Mouse (Mus musculus): Measurements from ENCODE around the gene Camkk2. TPM values are rescaled to one million over a fixed set of nuclear protein-coding genes. Genes with fewer than 3 reads are reported as not detected.

Gene Camkk2
- polyA plus RNA-seq, 1 experiment from 2014 or later, result 24.3 TPM

- DNase-seq (ENCODE audit: low spot score) (no peak), ATAC-seq (replicated peaks; ENCODE audit: low FRiP score, low TSS enrichment, low read depth) (0 out of 2 replicates have a peak, but pooled peaks have one; percentile 13)
Observed at GRCm38 (mm10) chr5:122764032-122764464, 15.2 kb downstream of the Camkk2 start.

DNA sequence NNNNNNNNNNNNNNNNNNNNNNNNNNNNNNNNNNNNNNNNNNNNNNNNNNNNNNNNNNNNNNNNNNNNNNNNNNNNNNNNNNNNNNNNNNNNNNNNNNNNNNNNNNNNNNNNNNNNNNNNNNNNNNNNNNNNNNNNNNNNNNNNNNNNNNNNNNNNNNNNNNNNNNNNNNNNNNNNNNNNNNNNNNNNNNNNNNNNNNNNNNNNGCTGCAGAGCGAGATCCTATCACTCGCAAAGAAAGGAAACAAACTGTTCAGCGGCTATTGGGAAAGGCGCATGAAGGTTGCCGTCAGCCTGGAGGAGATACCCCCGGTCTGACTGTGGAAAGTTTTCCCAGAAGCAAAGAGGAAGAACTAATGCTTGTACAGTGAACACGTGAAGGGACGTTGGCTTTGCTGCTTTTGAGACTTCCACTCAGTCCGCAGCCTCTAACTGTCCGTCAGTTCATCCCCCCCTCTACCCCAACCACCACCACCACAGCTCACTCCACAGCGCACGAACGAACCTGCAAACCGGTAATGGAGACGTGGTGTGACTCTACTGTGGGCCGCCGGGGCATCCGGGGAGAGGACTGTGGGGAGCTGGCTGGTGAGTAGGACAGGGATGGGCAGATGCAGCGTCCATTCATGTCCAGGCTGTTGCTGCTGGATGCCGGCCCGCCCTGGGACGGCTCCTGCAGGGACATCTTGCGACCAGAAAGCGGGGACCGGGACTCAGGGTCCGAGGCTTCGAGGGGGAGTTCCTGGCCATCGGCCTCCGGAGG lies 15.8 kb downstream of the Camkk2 start:
- DNase-seq (ENCODE audit: low spot score), result no peak
- Histone ChIP-seq H3K4me2 (ENCODE audit: low read length) (no peak overlapping the region), H3K36me3 (ENCODE audit: control insufficient read depth, insufficient read depth, low read length) (peaks cover 8% of the 10 kb centered on the region), H3K27ac (ENCODE audit: low read depth) (no peak overlapping the region), H3K9ac (ENCODE audit: low read length) (no peak overlapping the region), H3K4me1 (replicated peaks; ENCODE audit: control insufficient read depth, insufficient read depth, low read length) (no peaks in the 10 kb centered on the region), H3K9me3 (ENCODE audit: control insufficient read depth, low read length) (no peaks in the 10 kb centered on the region), H3K27me3 (replicated peaks; ENCODE audit: control insufficient read depth, insufficient read depth, low read length) (no peaks in the 10 kb centered on the region), H3K4me3 (ENCODE audit: low read depth, low read length) (no peak overlapping the region)
- ATAC-seq (replicated peaks; ENCODE audit: low FRiP score, low TSS enrichment, low read depth), result 0 out of 2 replicates have a peak, but pooled peaks have one; percentile 44
- WGBS, result 72% methylated on average over 29 of the region's 29 CpGs

More at GRCm38 (mm10) chr5:122764032-122764464, 15.2 kb downstream of the Camkk2 start:
- no peaks in the 10 kb centered on the region for H3K4me1 ChIP-seq (replicated peaks; ENCODE audit: control insufficient read depth, insufficient read depth, low read length)
- H3K27me3 ChIP-seq (replicated peaks; ENCODE audit: control insufficient read depth, insufficient read depth, low read length), result no peaks in the 10 kb centered on the region
- H3K4me3 ChIP-seq (ENCODE audit: low read depth, low read length), result no peak overlapping the region
- 0 out of 2 replicates have a peak, but pooled peaks cover 4% of the 10 kb centered on the region for H3K36me3 ChIP-seq (ENCODE audit: control insufficient read depth, insufficient read depth, low read length)
- no peak overlapping the region for H3K4me2 ChIP-seq (ENCODE audit: low read length)
- H3K27ac ChIP-seq (ENCODE audit: low read depth), result no peak overlapping the region
- no peak overlapping the region for H3K9ac ChIP-seq (ENCODE audit: low read length)
- H3K9me3 ChIP-seq (ENCODE audit: control insufficient read depth, low read length), result no peaks in the 10 kb centered on the region
- WGBS, result 56% methylated on average over 10 of the region's 10 CpGs

GRCm38 (mm10) chr5:122756680-122757079 lies 22.5 kb downstream of the Camkk2 start:
- Histone ChIP-seq H3K36me3 (ENCODE audit: control insufficient read depth, insufficient read depth, low read length) (peaks cover 33% of the 10 kb centered on the region), H3K4me3 (ENCODE audit: low read depth, low read length) (no peak overlapping the region), H3K27me3 (replicated peaks; ENCODE audit: control insufficient read depth, insufficient read depth, low read length) (no peaks in the 10 kb centered on the region), H3K9ac (ENCODE audit: low read length) (no peak overlapping the region), H3K9me3 (ENCODE audit: control insufficient read depth, low read length) (0 out of 2 replicates have a peak, but pooled peaks cover 3% of the 10 kb centered on the region), H3K4me1 (replicated peaks; ENCODE audit: control insufficient read depth, insufficient read depth, low read length) (no peaks in the 10 kb centered on the region), H3K27ac (ENCODE audit: low read depth) (no peak overlapping the region), H3K4me2 (ENCODE audit: low read length) (no peak overlapping the region)
- WGBS, result 89% methylated on average over 7 of the region's 7 CpGs
- no peak for DNase-seq (ENCODE audit: low spot score)
- ATAC-seq (replicated peaks; ENCODE audit: low FRiP score, low TSS enrichment, low read depth), result no peak

DNA sequence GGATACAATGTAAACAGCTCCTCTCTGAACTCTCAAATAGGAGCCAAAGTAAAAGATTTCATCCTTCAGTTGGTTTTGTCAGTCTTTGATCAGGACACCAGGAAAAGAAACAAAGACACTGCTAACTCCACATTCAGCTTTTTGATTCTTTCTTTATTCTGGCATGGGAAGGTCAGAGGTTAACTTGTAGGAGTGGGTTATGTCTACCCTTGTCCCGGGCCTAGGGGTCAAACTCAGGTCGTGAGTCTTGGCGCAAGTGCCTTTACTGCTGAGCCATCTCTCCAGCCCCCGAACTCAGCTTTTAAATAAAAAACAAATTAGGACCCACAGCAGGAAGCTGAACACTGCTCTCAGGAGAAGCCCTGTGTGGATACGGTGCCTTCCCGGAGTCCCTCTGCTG lies 23.1 kb downstream of the Camkk2 start:
- no peak overlapping the region for H3K27ac ChIP-seq (ENCODE audit: low read depth)
- ATAC-seq (replicated peaks; ENCODE audit: low FRiP score, low TSS enrichment, low read depth) (no peak), DNase-seq (ENCODE audit: low spot score) (no peak)
- no peak overlapping the region for H3K4me2 ChIP-seq (ENCODE audit: low read length)
- no peak overlapping the region for H3K9ac ChIP-seq (ENCODE audit: low read length)
- 0 out of 2 replicates have a peak, but pooled peaks cover 3% of the 10 kb centered on the region for H3K9me3 ChIP-seq (ENCODE audit: control insufficient read depth, low read length)
- 69% methylated on average over 6 of the region's 6 CpGs for WGBS
- no peak overlapping the region for H3K4me3 ChIP-seq (ENCODE audit: low read depth, low read length)
- H3K36me3 ChIP-seq (ENCODE audit: control insufficient read depth, insufficient read depth, low read length), result peaks cover 33% of the 10 kb centered on the region
- no peaks in the 10 kb centered on the region for H3K4me1 ChIP-seq (replicated peaks; ENCODE audit: control insufficient read depth, insufficient read depth, low read length)
- H3K27me3 ChIP-seq (replicated peaks; ENCODE audit: control insufficient read depth, insufficient read depth, low read length), result no peaks in the 10 kb centered on the region

DNA sequence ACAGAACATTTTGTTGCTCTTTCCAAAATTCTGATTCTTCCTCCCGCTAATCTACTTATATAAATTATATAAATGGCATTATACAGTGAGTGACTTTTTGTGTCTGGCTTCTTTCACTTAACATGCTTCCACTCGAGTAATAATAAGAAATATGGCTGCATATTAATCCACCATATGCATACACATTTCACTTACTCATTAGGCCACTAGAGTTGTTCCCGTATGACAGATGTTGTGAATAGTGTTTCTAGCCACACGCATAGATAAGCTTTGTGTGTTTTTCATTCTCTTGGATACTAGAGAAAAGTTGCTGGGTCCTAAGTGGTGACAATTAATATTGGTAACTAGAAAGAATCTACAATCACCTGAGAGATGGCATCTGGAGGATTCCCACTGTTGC lies 23.6 kb downstream of the Camkk2 start:
- Histone ChIP-seq H3K36me3 (ENCODE audit: control insufficient read depth, insufficient read depth, low read length) (peaks cover 33% of the 10 kb centered on the region), H3K4me3 (ENCODE audit: low read depth, low read length) (no peak overlapping the region), H3K27ac (ENCODE audit: low read depth) (no peak overlapping the region), H3K9me3 (ENCODE audit: control insufficient read depth, low read length) (0 out of 2 replicates have a peak, but pooled peaks cover 3% of the 10 kb centered on the region), H3K4me1 (replicated peaks; ENCODE audit: control insufficient read depth, insufficient read depth, low read length) (no peaks in the 10 kb centered on the region), H3K4me2 (ENCODE audit: low read length) (no peak overlapping the region), H3K27me3 (replicated peaks; ENCODE audit: control insufficient read depth, insufficient read depth, low read length) (no peaks in the 10 kb centered on the region), H3K9ac (ENCODE audit: low read length) (no peak overlapping the region)
- DNase-seq (ENCODE audit: low spot score) (no peak), ATAC-seq (replicated peaks; ENCODE audit: low FRiP score, low TSS enrichment, low read depth) (no peak)
- 90% methylated on average over 4 of the region's 4 CpGs for WGBS

DNA sequence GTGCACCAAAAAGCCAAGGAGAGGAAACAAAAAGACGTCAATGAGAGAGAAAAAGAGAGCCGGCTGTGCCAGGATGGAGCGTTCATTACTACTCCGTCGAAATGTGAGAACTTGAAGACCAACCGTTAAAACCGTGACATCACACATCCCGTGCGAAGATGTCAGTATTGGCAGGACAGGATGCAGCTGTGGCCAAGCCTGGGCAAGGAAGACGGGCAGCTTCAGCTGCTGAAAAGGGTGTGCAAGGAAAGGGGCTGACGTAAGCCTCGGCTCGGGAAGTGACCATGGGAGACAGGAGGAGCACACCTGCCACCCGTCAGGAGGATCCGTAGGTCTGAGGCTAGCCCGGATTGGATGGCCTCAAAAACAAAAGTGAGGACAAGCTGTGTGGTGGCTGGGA lies 24.7 kb downstream of the Camkk2 start:
- no peak overlapping the region for H3K27ac ChIP-seq (ENCODE audit: low read depth)
- ATAC-seq (replicated peaks; ENCODE audit: low FRiP score, low TSS enrichment, low read depth) (no peak), DNase-seq (ENCODE audit: low spot score) (no peak)
- H3K4me2 ChIP-seq (ENCODE audit: low read length), result no peak overlapping the region
- H3K4me1 ChIP-seq (replicated peaks; ENCODE audit: control insufficient read depth, insufficient read depth, low read length), result no peaks in the 10 kb centered on the region
- 80% methylated on average over 16 of the region's 16 CpGs for WGBS
- no peak overlapping the region for H3K9ac ChIP-seq (ENCODE audit: low read length)
- H3K36me3 ChIP-seq (ENCODE audit: control insufficient read depth, insufficient read depth, low read length), result peaks cover 33% of the 10 kb centered on the region
- no peaks in the 10 kb centered on the region for H3K27me3 ChIP-seq (replicated peaks; ENCODE audit: control insufficient read depth, insufficient read depth, low read length)
- H3K9me3 ChIP-seq (ENCODE audit: control insufficient read depth, low read length), result 0 out of 2 replicates have a peak, but pooled peaks cover 3% of the 10 kb centered on the region
- H3K4me3 ChIP-seq (ENCODE audit: low read depth, low read length), result no peak overlapping the region

GRCm38 (mm10) chr5:122747950-122748349 lies 31.3 kb downstream of the Camkk2 start:
- Histone ChIP-seq H3K4me2 (ENCODE audit: low read length) (no peak overlapping the region), H3K9ac (ENCODE audit: low read length) (no peak overlapping the region), H3K27ac (ENCODE audit: low read depth) (no peak overlapping the region), H3K4me3 (ENCODE audit: low read depth, low read length) (no peak overlapping the region), H3K9me3 (ENCODE audit: control insufficient read depth, low read length) (no peaks in the 10 kb centered on the region), H3K4me1 (replicated peaks; ENCODE audit: control insufficient read depth, insufficient read depth, low read length) (no peaks in the 10 kb centered on the region), H3K36me3 (ENCODE audit: control insufficient read depth, insufficient read depth, low read length) (peaks cover 32% of the 10 kb centered on the region), H3K27me3 (replicated peaks; ENCODE audit: control insufficient read depth, insufficient read depth, low read length) (no peaks in the 10 kb centered on the region)
- no peak for ATAC-seq (replicated peaks; ENCODE audit: low FRiP score, low TSS enrichment, low read depth)
- no peak for DNase-seq (ENCODE audit: low spot score)
- 55% methylated on average over 7 of the region's 7 CpGs for WGBS

- no peak overlapping the region for H3K4me3 ChIP-seq (ENCODE audit: low read depth, low read length)
- DNase-seq (ENCODE audit: low spot score) (no peak), ATAC-seq (replicated peaks; ENCODE audit: low FRiP score, low TSS enrichment, low read depth) (no peak)
- no peaks in the 10 kb centered on the region for H3K27me3 ChIP-seq (replicated peaks; ENCODE audit: control insufficient read depth, insufficient read depth, low read length)
- no peaks in the 10 kb centered on the region for H3K9me3 ChIP-seq (ENCODE audit: control insufficient read depth, low read length)
- no peaks in the 10 kb centered on the region for H3K4me1 ChIP-seq (replicated peaks; ENCODE audit: control insufficient read depth, insufficient read depth, low read length)
- no peak overlapping the region for H3K9ac ChIP-seq (ENCODE audit: low read length)
- H3K4me2 ChIP-seq (ENCODE audit: low read length), result no peak overlapping the region
- 75% methylated on average over 13 of the region's 13 CpGs for WGBS
- peaks cover 50% of the 10 kb centered on the region for H3K36me3 ChIP-seq (ENCODE audit: control insufficient read depth, insufficient read depth, low read length)
- H3K27ac ChIP-seq (ENCODE audit: low read depth), result no peak overlapping the region
Observed at GRCm38 (mm10) chr5:122743880-122744422, 35.3 kb downstream of the Camkk2 start.

Measured in intestine, embryonic 14.5 days (tissue).